Mouse (Mus musculus): ENCODE measurements at regions not wholly inside any gene's neighbourhood (a gene's known extent, or its start where the extent isn't known, plus 50 kb on each side); places are given as distances from the start of the nearest gene placed in this dataset.

GRCm38 (mm10) chr1:185617691-185618090 lies 163.0 kb downstream of the Slc30a10 start:
- in situ Hi-C loops (cut with MboI, MseI): no loop called here

- in situ Hi-C loops (cut with MboI, MseI): no loop called here
Observed at GRCm38 (mm10) chr1:185619011-185619410, 164.4 kb downstream of the Slc30a10 start.

- in situ Hi-C loops (cut with MboI, MseI): no loop called here
Observed at GRCm38 (mm10) chr1:185628401-185628800, 173.8 kb downstream of the Slc30a10 start.

DNA sequence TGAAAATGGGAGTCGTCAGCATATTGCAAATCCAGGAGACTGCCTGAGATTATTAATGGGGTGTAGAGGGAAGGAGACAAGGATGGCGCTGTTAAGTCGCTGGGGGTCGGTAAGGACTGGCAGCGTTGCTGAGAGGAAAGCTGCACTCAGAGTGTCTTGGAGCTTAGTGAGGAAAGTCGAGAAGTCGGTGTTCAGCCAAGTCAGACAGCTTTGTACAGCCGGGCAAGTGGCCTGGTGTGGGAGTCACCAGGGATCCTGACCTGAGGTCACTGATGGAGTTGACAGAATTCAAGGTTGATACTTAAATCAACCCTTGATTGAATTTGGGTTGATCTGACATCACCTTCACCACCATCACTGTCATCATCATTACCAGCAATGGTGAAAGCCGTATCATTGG lies 175.3 kb downstream of the Slc30a10 start:
- in situ Hi-C loops (cut with MboI, MseI): no loop called here

DNA sequence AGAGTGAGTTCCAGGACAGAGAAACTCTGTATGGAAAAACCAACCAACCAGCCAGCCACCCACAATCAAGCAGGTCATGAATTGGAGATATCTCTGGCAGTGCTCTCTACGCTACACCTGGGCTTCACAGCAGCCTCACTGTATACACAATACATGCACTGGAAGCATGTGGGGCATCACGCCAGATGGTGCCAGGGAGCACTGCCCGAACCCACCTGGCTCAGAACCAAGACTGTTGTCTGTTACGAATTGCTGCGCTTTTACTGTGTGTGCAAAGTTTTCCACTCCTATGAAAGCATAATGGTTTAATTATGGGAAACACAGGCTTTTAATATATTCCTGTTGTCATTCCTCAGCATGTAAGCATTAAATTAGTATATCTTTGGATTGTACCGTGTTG lies 184.0 kb downstream of the Slc30a10 start:
- in situ Hi-C loops (cut with MboI, MseI): no loop called here

DNA sequence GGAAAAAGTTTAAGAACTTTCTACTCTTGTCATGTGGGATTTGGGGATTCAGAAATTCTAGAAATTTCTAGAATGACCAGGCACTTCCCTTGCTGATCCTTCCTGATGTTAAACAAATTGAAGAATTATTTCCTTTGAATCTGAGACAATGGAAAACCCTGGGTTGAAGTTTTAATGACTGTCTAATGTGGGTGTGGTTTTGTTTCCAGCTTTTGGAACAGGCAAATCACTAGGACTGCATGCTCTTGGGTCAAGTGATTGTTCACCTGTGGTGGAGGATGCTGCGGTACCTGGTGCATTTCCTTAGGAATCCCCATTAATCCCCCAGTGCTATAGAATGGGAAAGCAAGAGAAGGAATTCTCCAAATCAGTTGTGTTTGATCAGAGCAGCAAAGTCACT lies 184.8 kb downstream of the Slc30a10 start:
- in situ Hi-C loops (cut with MboI, MseI): no loop called here

- in situ Hi-C loops (cut with MboI, MseI): no loop called here
Observed at GRCm38 (mm10) chr1:185644026-185644425, 189.4 kb downstream of the Slc30a10 start.

GRCm38 (mm10) chr1:185648128-185648527 lies 193.5 kb downstream of the Slc30a10 start:
- in situ Hi-C loops (cut with MboI, MseI): no loop called here

DNA sequence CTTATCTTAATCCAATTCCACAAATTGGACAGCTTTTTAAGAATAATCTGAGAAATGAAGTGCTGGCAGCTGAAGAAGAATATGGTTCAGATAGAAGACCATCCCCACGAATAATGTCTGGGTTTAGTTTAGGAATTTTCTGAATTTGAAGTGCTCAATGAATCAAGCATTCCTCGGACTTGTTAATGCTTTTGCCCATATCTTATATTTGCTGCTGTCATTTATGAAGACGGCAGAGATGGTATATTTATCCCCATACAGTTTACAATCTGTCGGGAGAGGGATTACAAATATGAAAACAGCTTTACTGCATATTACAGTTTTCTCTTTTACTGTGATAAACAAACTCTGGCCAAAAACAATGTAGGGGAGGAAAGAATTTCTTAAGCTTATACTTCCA lies 194.3 kb downstream of the Slc30a10 start:
- in situ Hi-C loops (cut with MboI, MseI): no loop called here

DNA sequence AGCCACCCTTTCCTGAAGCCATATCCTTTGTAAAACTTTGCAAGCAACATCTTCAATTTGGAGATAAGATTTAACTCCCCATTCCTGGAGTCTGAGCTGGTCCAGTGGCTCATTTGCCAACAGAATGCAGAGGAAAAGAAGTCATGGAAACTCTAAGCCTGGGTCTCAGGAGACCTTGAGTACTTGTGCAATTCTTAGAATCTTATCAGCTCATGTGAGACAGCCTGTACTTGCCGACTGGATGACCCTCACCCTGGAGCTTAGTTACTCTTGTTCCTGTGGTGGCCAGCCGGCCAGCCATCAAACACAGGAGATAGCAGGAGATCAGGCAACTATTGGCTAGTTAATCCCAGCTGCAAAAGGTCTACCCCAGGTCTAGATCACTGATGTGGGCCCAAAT lies 196.3 kb downstream of the Slc30a10 start:
- in situ Hi-C loops (cut with MboI, MseI): loop anchor here (10.0 to 25.0 kb wide), 2 partner anchors 694 to 1514 kb away; no protein-coding TSS in a partner anchor

DNA sequence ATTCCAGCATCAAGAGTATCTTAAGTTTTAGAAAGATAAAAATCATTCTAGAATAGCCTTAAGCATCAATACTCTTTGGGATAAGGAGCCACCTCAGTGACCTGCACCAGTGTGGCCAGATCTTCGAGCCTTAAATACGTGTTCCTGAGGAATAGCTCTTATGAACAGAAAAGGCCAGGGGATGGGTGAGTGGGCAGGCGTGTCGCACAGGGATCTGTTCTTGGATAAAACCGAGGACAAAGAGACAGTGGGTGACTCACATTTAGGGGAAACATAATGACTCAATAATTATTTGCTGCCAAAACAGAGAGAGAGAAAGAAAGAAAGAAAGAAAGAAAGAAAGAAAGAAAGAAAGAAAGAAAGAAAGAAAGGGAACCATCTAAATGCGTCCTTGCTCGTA lies 200.4 kb downstream of the Slc30a10 start:
- in situ Hi-C loops (cut with MboI, MseI): loop anchor here (10.0 to 25.0 kb wide), 2 partner anchors 690 to 1518 kb away; no protein-coding TSS in a partner anchor

GRCm38 (mm10) chr1:185655461-185655860 lies 200.8 kb downstream of the Slc30a10 start:
- in situ Hi-C loops (cut with MboI, MseI): loop anchor here (10.0 to 25.0 kb wide), 2 partner anchors 689 to 1518 kb away; no protein-coding TSS in a partner anchor

DNA sequence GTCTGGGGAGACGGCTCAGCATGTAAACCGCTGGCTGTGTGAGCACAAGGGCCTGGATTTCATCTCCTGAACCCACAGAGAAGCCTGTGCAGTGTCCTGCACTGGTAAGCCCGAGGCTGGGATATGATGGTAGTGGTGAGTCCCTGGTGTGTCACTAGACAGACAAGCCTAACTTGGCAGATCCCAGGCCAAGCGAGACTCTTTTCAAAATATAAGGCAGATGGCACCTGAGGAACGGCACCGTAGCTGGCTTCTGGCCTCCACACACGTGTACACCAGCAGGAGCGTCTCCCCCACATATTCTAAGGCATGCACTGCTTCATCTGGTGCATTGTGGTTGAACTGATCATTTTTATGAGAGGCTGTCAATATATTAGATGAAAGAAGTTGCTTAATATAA lies 202.6 kb downstream of the Slc30a10 start:
- in situ Hi-C loops (cut with MboI, MseI): loop anchor here (10.0 to 25.0 kb wide), 2 partner anchors 688 to 1520 kb away; no protein-coding TSS in a partner anchor

DNA sequence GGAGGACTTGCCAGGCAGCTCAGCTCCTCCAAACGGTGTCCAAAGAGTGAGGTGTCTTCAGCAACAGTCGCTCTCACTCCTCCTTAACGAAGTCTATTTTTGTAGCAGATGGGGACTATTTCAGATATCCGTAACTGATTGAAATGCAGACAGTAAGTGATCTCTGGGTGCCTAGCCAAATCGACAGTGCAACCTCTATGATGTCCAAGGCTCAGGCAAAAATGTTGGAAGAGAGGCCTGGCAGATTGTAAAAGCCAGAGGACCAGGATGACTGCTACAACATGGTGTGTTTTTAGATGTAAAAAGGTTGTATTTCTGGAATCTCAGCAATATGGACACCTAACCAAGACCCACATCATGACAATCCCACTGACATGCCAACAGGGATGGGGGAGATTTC lies 204.8 kb downstream of the Slc30a10 start:
- in situ Hi-C loops (cut with MboI, MseI): loop anchor here (10.0 to 25.0 kb wide), 2 partner anchors 685 to 1522 kb away; no protein-coding TSS in a partner anchor

GRCm38 (mm10) chr1:185662336-185662735 lies 207.7 kb downstream of the Slc30a10 start:
- in situ Hi-C loops (cut with MboI, MseI): loop anchor here (25.0 kb wide), 1 partner anchor 1525 kb away; no protein-coding TSS in a partner anchor

- in situ Hi-C loops (cut with MboI, MseI): loop anchor here (25.0 kb wide), 1 partner anchor 1533 kb away; no protein-coding TSS in a partner anchor
Observed at GRCm38 (mm10) chr1:185670029-185670741, 215.5 kb downstream of the Slc30a10 start.

DNA sequence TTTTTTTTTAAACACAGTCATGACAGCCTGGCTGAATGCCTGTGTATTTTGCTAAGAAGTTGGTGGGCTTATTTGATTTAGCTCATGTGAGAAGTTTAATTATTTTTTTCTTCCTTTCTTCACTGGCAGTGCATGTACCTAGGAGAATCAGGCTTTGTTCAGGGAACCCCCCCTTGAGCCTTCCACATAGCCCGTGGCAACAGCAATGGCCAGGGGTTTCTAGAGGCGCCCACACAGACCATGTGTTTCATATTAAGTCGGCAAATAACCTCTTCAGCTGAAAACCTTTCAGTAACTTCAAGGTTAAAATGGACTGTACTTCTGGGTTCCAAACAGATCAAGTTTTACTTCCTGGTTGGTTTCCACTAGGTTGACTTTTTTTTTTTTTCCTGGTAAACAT lies 218.3 kb downstream of the Slc30a10 start:
- in situ Hi-C loops (cut with MboI, MseI): loop anchor here (25.0 kb wide), 1 partner anchor 1536 kb away; no protein-coding TSS in a partner anchor

DNA sequence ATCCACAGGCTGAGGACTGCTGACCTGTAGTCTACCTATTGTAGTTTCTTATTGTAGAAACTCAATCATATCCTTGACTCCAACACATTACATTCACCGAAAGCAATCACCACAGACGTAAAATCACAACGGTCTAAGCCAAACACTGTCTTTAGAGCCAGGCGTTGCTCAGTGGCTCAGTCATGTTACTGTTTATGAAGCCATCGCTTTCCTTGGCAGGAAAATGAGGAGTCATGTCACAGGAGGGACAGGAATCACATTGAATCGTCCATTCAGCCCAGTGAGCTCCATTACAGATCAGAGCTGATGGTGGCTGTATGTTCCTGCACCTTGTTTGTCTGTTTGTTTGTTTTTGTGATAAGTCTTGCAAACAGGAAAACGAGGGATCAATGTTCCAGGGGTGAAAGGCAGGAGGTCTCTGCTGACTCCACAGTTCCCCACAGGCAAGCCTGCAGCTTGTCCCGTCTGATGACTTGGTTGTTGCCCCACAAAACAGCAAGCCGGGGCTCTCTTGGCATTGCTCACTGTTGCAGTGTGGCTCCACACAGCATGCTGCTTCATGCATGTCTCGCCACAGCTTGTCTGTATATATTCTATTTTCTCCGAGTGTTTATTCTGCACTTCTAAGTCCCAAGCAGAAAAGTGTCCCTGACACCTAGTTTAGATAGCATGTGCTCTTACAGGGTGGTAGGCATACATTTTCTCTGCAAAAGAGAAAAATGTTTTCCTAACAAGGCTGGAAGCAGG lies 221.2 kb downstream of the Slc30a10 start:
- in situ Hi-C loops (cut with MboI, MseI): no loop called here

- in situ Hi-C loops (cut with MboI, MseI): loop anchor here (5.0 kb wide), 1 partner anchor 1025 kb away; the partner anchor contains the start of gene Tgfb2
Observed at GRCm38 (mm10) chr1:185681610-185682457, 227.2 kb downstream of the Slc30a10 start.

- in situ Hi-C loops (cut with MboI, MseI): loop anchor here (5.0 kb wide), 1 partner anchor 1025 kb away; the partner anchor contains the start of gene Tgfb2
Observed at GRCm38 (mm10) chr1:185682458-185682750, 227.8 kb downstream of the Slc30a10 start.

DNA sequence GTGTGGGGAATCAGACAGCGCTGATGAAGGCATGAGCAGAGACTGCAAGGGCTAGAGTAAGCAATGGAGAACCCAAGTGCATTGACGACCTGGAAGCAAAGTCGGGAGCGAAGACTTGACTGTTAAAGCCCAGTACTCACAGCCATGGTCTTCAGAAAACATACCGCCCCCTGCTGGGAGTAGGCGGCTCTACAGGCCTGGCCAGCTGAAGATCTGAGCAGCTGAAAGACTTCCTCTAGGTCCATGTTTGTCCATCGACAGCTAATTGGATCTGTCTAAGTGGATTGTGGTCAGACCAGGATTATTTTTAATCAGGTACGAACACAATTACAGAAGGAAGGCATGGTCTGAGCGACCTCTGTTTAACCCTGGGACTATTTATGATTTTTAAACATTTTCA lies 230.0 kb downstream of the Slc30a10 start:
- in situ Hi-C loops (cut with MboI, MseI): loop anchor here (5.0 kb wide), 1 partner anchor 1023 kb away; the partner anchor contains the start of gene Tgfb2
